Mouse (Mus musculus) ES-E14 (cell line): Measurements from ENCODE around the gene Ulk4.

Experiments used
- HCFC1 ChIP-seq: IDR thresholded peaks from 2 replicates; pipeline ENCODE4 v1.6.1; 2012; ENCODE audit warnings: low read length, inconsistent platforms, borderline replicate concordance; ENCODE audit not compliant: insufficient read depth
- ZC3H11A ChIP-seq: IDR thresholded peaks from 2 replicates; pipeline ENCODE4 v1.6.1; 2012; ENCODE audit warnings: low read depth, mild to moderate bottlenecking, inconsistent platforms, low read length, borderline replicate concordance

GRCm38 (mm10) chr9:121038396-121038795, 238.6 kb downstream of the Ulk4 start:
- TF ChIP-seq HCFC1 (no peak), ZC3H11A (no peak)
